Mouse (Mus musculus): ENCODE results near the gene Hrnr. TPM values are rescaled to one million over a fixed set of nuclear protein-coding genes. Genes with fewer than 3 reads are reported as not detected.

The Hrnr gene
- polyA plus RNA-seq, 1 experiment from 2014 or later = not detected

DNA sequence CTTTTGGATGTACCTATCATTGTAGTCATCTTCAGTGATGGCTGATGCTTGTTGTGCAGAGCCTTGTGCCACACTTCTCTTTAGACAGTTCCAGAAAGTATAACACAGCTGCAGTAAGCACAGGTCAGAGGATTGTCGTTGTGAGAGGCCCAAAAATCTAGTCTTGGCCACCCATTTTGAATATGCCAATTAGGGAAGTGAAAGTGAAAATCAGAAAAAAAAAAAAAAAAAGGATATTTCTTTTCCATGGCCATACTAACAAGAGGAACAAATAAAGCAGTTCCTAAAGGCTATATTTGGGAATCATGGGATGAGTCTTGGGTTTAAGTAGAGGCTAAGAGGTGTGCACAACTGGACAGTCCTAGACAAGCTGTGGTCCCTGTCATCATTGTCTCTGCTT, 55.6 kb downstream of the Hrnr start:
- ATAC-seq (ENCODE audit: insufficient number of reproducible peaks, insufficient read depth, low FRiP score, low read depth) = no peak

DNA sequence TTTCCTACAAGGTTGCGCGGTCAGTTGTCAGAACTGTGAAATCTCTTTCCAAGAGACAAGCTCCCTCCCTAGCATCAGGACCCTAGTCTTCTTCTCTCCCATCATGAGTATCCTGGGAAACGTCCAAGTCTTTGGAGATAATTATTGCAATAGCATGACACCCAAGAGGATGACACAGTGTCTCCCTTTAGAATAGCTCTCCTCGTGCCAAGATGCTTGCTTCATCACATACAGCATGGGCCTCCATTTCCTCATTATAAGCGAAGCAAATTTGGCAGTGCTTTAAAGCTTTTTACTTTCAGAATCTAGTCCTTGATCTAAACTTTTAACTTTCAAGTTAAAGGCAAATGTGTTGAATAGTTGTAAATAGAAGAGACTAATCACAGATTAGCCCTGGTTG, 56.1 kb downstream of the Hrnr start:
- Histone ChIP-seq H3K4me1 (ENCODE audit: control insufficient read depth in 2 of 2, insufficient read depth in 2 of 2, low read length in 2 of 2) (no peaks in the 10 kb centered on the region), H3K27ac (replicated peaks in 1 of 2; ENCODE audit: control insufficient read depth in 1 of 2, insufficient read depth in 1 of 2, low read depth in 2 of 2, low read length in 2 of 2) (no peak overlapping the region), H3K27me3 (ENCODE audit: control insufficient read depth, insufficient read depth, low read length) (no peaks in the 10 kb centered on the region), H3K4me3 (ENCODE audit: control insufficient read depth in 1 of 2, insufficient read depth in 1 of 2, low read depth in 1 of 2, low read length in 2 of 2) (no peak overlapping the region), H3K9ac (ENCODE audit: low read length) (no peak overlapping the region), H3K9me3 (ENCODE audit: control insufficient read depth, low read length) (no peaks in the 10 kb centered on the region), H3K4me2 (ENCODE audit: low read length) (no peak overlapping the region), H3K36me3 (ENCODE audit: control insufficient read depth, insufficient read depth, low read length) (no peaks in the 10 kb centered on the region)
- no peak for ATAC-seq (ENCODE audit: insufficient number of reproducible peaks, insufficient read depth, low FRiP score, low read depth)
- 84% methylated on average over 5 of the region's 5 CpGs for WGBS

More for the DNA sequence above, 55.6 kb downstream of the Hrnr start:
- Histone ChIP-seq H3K4me3 (ENCODE audit: control insufficient read depth in 1 of 2, insufficient read depth in 1 of 2, low read depth in 1 of 2, low read length in 2 of 2) (no peak overlapping the region), H3K4me2 (ENCODE audit: low read length) (no peak overlapping the region), H3K9ac (ENCODE audit: low read length) (no peak overlapping the region), H3K9me3 (ENCODE audit: control insufficient read depth, low read length) (no peaks in the 10 kb centered on the region), H3K36me3 (ENCODE audit: control insufficient read depth, insufficient read depth, low read length) (no peaks in the 10 kb centered on the region), H3K27ac (replicated peaks in 1 of 2; ENCODE audit: control insufficient read depth in 1 of 2, insufficient read depth in 1 of 2, low read depth in 2 of 2, low read length in 2 of 2) (no peak overlapping the region), H3K4me1 (ENCODE audit: control insufficient read depth in 2 of 2, insufficient read depth in 2 of 2, low read length in 2 of 2) (no peaks in the 10 kb centered on the region), H3K27me3 (ENCODE audit: control insufficient read depth, insufficient read depth, low read length) (no peaks in the 10 kb centered on the region)
- WGBS = 71% methylated on average over 1 of the region's 1 CpGs

DNA sequence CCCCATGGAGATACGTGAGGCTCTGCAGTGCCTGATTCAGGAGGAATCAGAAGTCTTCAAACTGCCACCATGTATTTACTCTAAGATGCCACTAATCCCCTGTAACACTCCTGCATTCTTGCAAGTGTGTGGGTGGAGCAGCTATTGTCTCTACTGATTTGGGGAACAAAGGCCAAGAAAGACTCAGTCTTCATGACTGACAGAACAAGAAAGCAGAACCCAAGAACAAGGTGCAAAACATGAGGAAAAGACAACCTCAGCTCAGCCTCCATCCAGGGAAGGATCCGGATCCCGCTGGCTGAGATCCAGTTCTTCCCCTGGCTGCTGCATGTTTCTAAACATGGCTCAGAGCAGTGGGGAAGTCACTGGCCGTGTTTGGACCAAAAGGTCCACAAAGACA, 58.6 kb downstream of the Hrnr start:
- H3K9me3 ChIP-seq (ENCODE audit: control insufficient read depth, low read length) = no peaks in the 10 kb centered on the region
- 64% methylated on average over 4 of the region's 4 CpGs for WGBS
- no peaks in the 10 kb centered on the region for H3K27me3 ChIP-seq (ENCODE audit: control insufficient read depth, insufficient read depth, low read length)
- no peak overlapping the region for H3K4me3 ChIP-seq (ENCODE audit: control insufficient read depth in 1 of 2, insufficient read depth in 1 of 2, low read depth in 1 of 2, low read length in 2 of 2)
- H3K36me3 ChIP-seq (ENCODE audit: control insufficient read depth, insufficient read depth, low read length) = no peaks in the 10 kb centered on the region
- no peaks in the 10 kb centered on the region for H3K4me1 ChIP-seq (ENCODE audit: control insufficient read depth in 2 of 2, insufficient read depth in 2 of 2, low read length in 2 of 2)
- H3K9ac ChIP-seq (ENCODE audit: low read length) = no peak overlapping the region
- ATAC-seq (ENCODE audit: insufficient number of reproducible peaks, insufficient read depth, low FRiP score, low read depth) = no peak
- H3K4me2 ChIP-seq (ENCODE audit: low read length) = no peak overlapping the region
- H3K27ac ChIP-seq (replicated peaks in 1 of 2; ENCODE audit: control insufficient read depth in 1 of 2, insufficient read depth in 1 of 2, low read depth in 2 of 2, low read length in 2 of 2) = no peak overlapping the region

Other genes with a start within 250 kb of the Hrnr start
- gene Crnn, start 175.0 kb upstream of the Hrnr start, polyA plus RNA-seq (2014; fragmentation: Nextera tagmentation; extraction: Ambion mirVana) = not detected in 2 replicates
- not detected in 2 replicates for gene Flg2, start 122.5 kb upstream of the Hrnr start, polyA plus RNA-seq (2014; fragmentation: Nextera tagmentation; extraction: Ambion mirVana)
- not detected in 2 replicates for gene Flg, start 46.2 kb upstream of the Hrnr start, polyA plus RNA-seq (2014; fragmentation: Nextera tagmentation; extraction: Ambion mirVana)
- not detected in 2 replicates for gene Rptn, start 74.0 kb downstream of the Hrnr start, polyA plus RNA-seq (2014; fragmentation: Nextera tagmentation; extraction: Ambion mirVana)
- 0.42 and 0.47 TPM in 2 replicates for gene Tchh, start 122.6 kb downstream of the Hrnr start, polyA plus RNA-seq (2014; fragmentation: Nextera tagmentation; extraction: Ambion mirVana)
- not detected in 2 replicates for gene Tchhl1, start 149.0 kb downstream of the Hrnr start, polyA plus RNA-seq (2014; fragmentation: Nextera tagmentation; extraction: Ambion mirVana)
- 880 and 961 TPM in 2 replicates for gene S100a11, start 200.7 kb downstream of the Hrnr start, polyA plus RNA-seq (2014; fragmentation: Nextera tagmentation; extraction: Ambion mirVana)
- gene S100a10, start 235.3 kb downstream of the Hrnr start, polyA plus RNA-seq (2014; fragmentation: Nextera tagmentation; extraction: Ambion mirVana) = 211 and 238 TPM in 2 replicates